Mouse (Mus musculus) myocyte (in vitro differentiated cells): ENCODE measurements around the gene Arhgap6.

ENCODE experiments used
- CEBPB ChIP-seq: IDR thresholded peaks from 2 replicates; pipeline ENCODE4 v1.6.1; 2011; ENCODE audit warnings: mild to moderate bottlenecking, moderate library complexity; ENCODE audit not compliant: poor library complexity, insufficient read depth, severe bottlenecking
- MAX ChIP-seq: IDR thresholded peaks from one replicate; pipeline ENCODE4 v1.6.1; 2011; ENCODE audit warnings: low read depth, mild to moderate bottlenecking, control low read depth
- MYOD1 ChIP-seq, 3 experiments: IDR thresholded peaks; one replicate each; pipeline ENCODE4 v1.6.1; 2011; ENCODE audit warnings: control low read depth in 2 of 3, low read depth in 2 of 3, mild to moderate bottlenecking in 2 of 3, moderate library complexity in 1 of 3; ENCODE audit not compliant: insufficient read length in 2 of 3, control insufficient read depth in 1 of 3
- MYOG ChIP-seq, 3 experiments: IDR thresholded peaks; one replicate each; pipeline ENCODE4 v1.6.1; 2011; ENCODE audit warnings: control low read depth in 2 of 3, low read depth in 2 of 3, mild to moderate bottlenecking in 2 of 3; ENCODE audit not compliant: insufficient read length in 2 of 3, control insufficient read depth in 1 of 3, insufficient read depth in 1 of 3
- POLR2A ChIP-seq: IDR thresholded peaks from one replicate; pipeline ENCODE4 v1.6.1; 2011; ENCODE audit warnings: low read depth, mild to moderate bottlenecking, control low read depth, moderate library complexity; ENCODE audit not compliant: insufficient read length
- POLR2AphosphoS2 ChIP-seq: IDR thresholded peaks from one replicate; pipeline ENCODE4 v1.6.1; 2011; ENCODE audit warnings: low read depth, control low read depth; ENCODE audit not compliant: insufficient read length
- SRF ChIP-seq: IDR thresholded peaks from one replicate; pipeline ENCODE4 v1.6.1; 2011; ENCODE audit warnings: low read depth; ENCODE audit not compliant: control insufficient read depth, insufficient read length
- TCF12 ChIP-seq: IDR thresholded peaks from one replicate; pipeline ENCODE4 v1.6.1; 2011; ENCODE audit warnings: mild to moderate bottlenecking, control low read depth; ENCODE audit not compliant: poor library complexity, insufficient read depth, severe bottlenecking
- TCF3 ChIP-seq: IDR thresholded peaks from one replicate; pipeline ENCODE4 v1.6.1; 2011; ENCODE audit warnings: low read depth, control low read depth; ENCODE audit not compliant: insufficient read length
- USF1 ChIP-seq: IDR thresholded peaks from one replicate; pipeline ENCODE4 v1.6.1; 2011; ENCODE audit warnings: low read depth, mild to moderate bottlenecking, control low read depth, moderate library complexity

DNA sequence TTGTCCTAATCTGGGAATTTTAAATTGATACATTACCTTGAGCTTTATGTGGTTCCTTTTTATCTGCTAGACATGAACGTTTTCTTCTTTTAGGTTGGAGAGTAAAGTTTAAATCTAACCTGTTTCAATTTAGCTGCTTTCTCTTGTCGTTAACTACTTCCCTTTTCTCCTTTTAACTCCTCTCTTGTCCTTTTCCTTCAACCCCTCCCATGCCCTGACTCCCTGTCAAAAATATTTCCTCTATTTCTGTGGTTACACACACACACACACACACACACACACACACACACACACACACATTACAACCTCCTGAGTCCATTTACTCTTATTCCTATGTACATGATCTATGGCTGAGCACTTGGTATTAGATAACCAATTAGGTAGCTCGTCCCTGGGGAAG lies 24.0 kb downstream of the Arhgap6 start:
- TF ChIP-seq CEBPB (no peak), USF1 (no peak), MAX (no peak), TCF3 (no peak), POLR2A (no peak), MYOD1 (IDR thresholded peaks at IDR 0.05; ENCODE audit: control insufficient read depth in 1 of 3, insufficient read length in 2 of 3, low read depth in 2 of 3) (no peak), SRF (no peak), POLR2AphosphoS2 (no peak), TCF12 (no peak), MYOG (IDR thresholded peaks at IDR 0.05; ENCODE audit: control insufficient read depth in 1 of 3, insufficient read depth in 1 of 3, insufficient read length in 2 of 3, low read depth in 2 of 3) (no peak)
